Mouse (Mus musculus) spleen, adult 2 months (tissue): ENCODE data around the gene Cstf1.

ENCODE experiments used
- CTCF ChIP-seq: fragments of 200-500 bp; IDR thresholded peaks from 2 replicates; pipeline ENCODE4 v1.5.1; 2011; ENCODE audit warnings: mild to moderate bottlenecking, inconsistent platforms; ENCODE audit not compliant: insufficient read depth, insufficient read length, insufficient replicate concordance; ENCODE audit errors: extremely low read depth
- POLR2A ChIP-seq: fragments of 200-500 bp; IDR thresholded peaks from 2 replicates; pipeline ENCODE4 v1.6.1; 2011; ENCODE audit warnings: low read depth, low read length, inconsistent platforms

- TF ChIP-seq CTCF (no peak), POLR2A (no peak)
Observed at GRCm38 (mm10) chr2:172404239-172404638, 33.8 kb downstream of the Cstf1 start.
